Comparison of ENCODE assay signal across 13 mouse cellular contexts in genomic region chr11:113767285-113767684, GRCm38 (mm10). TPM values are rescaled to one million over a fixed set of nuclear protein-coding genes. Genes with fewer than 3 reads are reported as not detected.
DNase-seq lines count a peak whose midpoint lies in the region; ATAC-seq and TF ChIP-seq lines count a peak whose summit lies in the region.
"Had no signal": no experiment of that assay in that cellular context is flagged by ENCODE, and none has a peak within 500 bp of the region (broad histone marks: within the 10 kb centered on the region; RNA-seq: fewer than 3 reads in every experiment).

No protein-coding gene starts in this region.

- WGBS in liver, adult 2 months, result 70% methylated on average over 8 of the region's 8 CpGs
- WGBS in embryonic facial prominence, embryonic 12.5 days, result 59% methylated on average over 8 of the region's 8 CpGs
- WGBS in heart, embryonic 12.5 days, result 32% methylated on average over 8 of the region's 8 CpGs
- 47% methylated on average over 8 of the region's 8 CpGs for WGBS in liver, embryonic 11.5 days

- H3K79me2 ChIP-seq in liver, adult 2 months (ENCODE audit: control insufficient read depth, insufficient read depth, low read length), result no peaks in the 10 kb centered on the region

- H3K4me1 ChIP-seq in liver, adult 2 months (ENCODE audit: control insufficient read depth, insufficient read depth, low read length), result no peaks in the 10 kb centered on the region
- peaks cover 41% of the 10 kb centered on the region for H3K4me1 ChIP-seq in embryonic facial prominence, embryonic 12.5 days
- peaks cover 33% of the 10 kb centered on the region for H3K4me1 ChIP-seq in heart, embryonic 12.5 days (replicated peaks)
- peaks cover 26% of the 10 kb centered on the region for H3K4me1 ChIP-seq in liver, embryonic 11.5 days (replicated peaks; ENCODE audit: control insufficient read depth, insufficient read depth, low read length)

- H3K27me3 ChIP-seq in liver, adult 2 months (ENCODE audit: control insufficient read depth, insufficient read depth, low read length), result no peaks in the 10 kb centered on the region
- H3K27me3 ChIP-seq in embryonic facial prominence, embryonic 12.5 days, result no peaks in the 10 kb centered on the region
- no peaks in the 10 kb centered on the region for H3K27me3 ChIP-seq in heart, embryonic 12.5 days (replicated peaks)
- H3K27me3 ChIP-seq in liver, embryonic 11.5 days (replicated peaks; ENCODE audit: control insufficient read depth, insufficient read depth, low read length), result no peaks in the 10 kb centered on the region

- TF ChIP-seq CTCF in liver, adult 2 months (IDR thresholded peaks at IDR 0.05; ENCODE audit: low read depth, low read length), result no peak

- intact Hi-C loops in left cerebral cortex, postnatal 10 days (cut with DNase I), result no loop called here

- no peak for DNase-seq in liver, adult 2 months (ENCODE audit: extremely low read depth, low read depth, low spot score)
- no peak for DNase-seq in liver
- no peak for DNase-seq in liver, embryonic 11.5 days (ENCODE audit: low spot score)
- DNase-seq in left cerebral cortex, postnatal 10 days (ENCODE audit: extremely low spot score in 1 of 2, low spot score in 2 of 2), result no peak
- no peak for DNase-seq in cerebellum, adult 9-10 months
- DNase-seq: adrenal gland, adult 2 months; cerebellum, postnatal 10 days; liver, embryonic 13.5 days had no signal

- ATAC-seq in embryonic facial prominence, embryonic 12.5 days (ENCODE audit: insufficient number of reproducible peaks, insufficient read depth, low FRiP score, low TSS enrichment), result no peak
- peak; percentile 26; the same call in 1 of the 2 replicates for ATAC-seq in heart, embryonic 12.5 days (ENCODE audit: insufficient number of reproducible peaks, low FRiP score)
- peak; percentile 6; the same call in 1 of the 2 replicates for ATAC-seq in liver, embryonic 11.5 days (replicated peaks; ENCODE audit: low FRiP score)
- ATAC-seq in activated CD4-positive, CD25-positive, alpha-beta regulatory T cell, adult 4 months, result no peak
- ATAC-seq: forebrain, embryonic 14.5 days had no signal

- H3K4me2 ChIP-seq in embryonic facial prominence, embryonic 12.5 days (replicated peaks), result no peak overlapping the region
- no peak overlapping the region for H3K4me2 ChIP-seq in heart, embryonic 12.5 days
- H3K4me2 ChIP-seq in liver, embryonic 11.5 days, result no peak overlapping the region
- H3K4me2 ChIP-seq: liver, embryonic 13.5 days had no signal

- no peak for TF ChIP-seq POLR2A in liver, adult 2 months (IDR thresholded peaks at IDR 0.05; ENCODE audit: extremely low read depth, insufficient read depth, low read length)

- H3K9ac ChIP-seq in liver, adult 2 months (ENCODE audit: low read depth, low read length), result no peak overlapping the region
- H3K9ac ChIP-seq in embryonic facial prominence, embryonic 12.5 days, result no peak overlapping the region
- no peak overlapping the region for H3K9ac ChIP-seq in heart, embryonic 12.5 days
- no peak overlapping the region for H3K9ac ChIP-seq in liver, embryonic 11.5 days (ENCODE audit: low read depth, low read length)
- H3K9ac ChIP-seq: liver, embryonic 13.5 days had no signal

- H3K4me3 ChIP-seq in liver, adult 2 months (ENCODE audit: insufficient read depth, low read depth, low read length), result 0 out of 2 replicates have a peak overlapping the region, but pooled peaks have one; percentile 16
- H3K4me3 ChIP-seq in embryonic facial prominence, embryonic 12.5 days, result no peak overlapping the region
- no peak overlapping the region for H3K4me3 ChIP-seq in heart, embryonic 12.5 days
- H3K4me3 ChIP-seq in liver, embryonic 11.5 days (ENCODE audit: low read depth, low read length), result no peak overlapping the region
- H3K4me3 ChIP-seq: liver, embryonic 13.5 days had no signal

- H3K27ac ChIP-seq in liver, adult 2 months (replicated peaks; ENCODE audit: insufficient read depth, low read depth, low read length), result no peak overlapping the region
- H3K27ac ChIP-seq in embryonic facial prominence, embryonic 12.5 days, result 0 out of 2 replicates have a peak overlapping the region, but pooled peaks have one; percentile 61
- H3K27ac ChIP-seq in heart, embryonic 12.5 days (ENCODE audit: poor library complexity, severe bottlenecking), result peak overlapping the region; percentile 41; the same call in 1 of the 2 replicates
- H3K27ac ChIP-seq in liver, embryonic 11.5 days (ENCODE audit: low read depth, low read length), result no peak overlapping the region; the same call in 1 of the 2 replicates
- H3K27ac ChIP-seq: liver, embryonic 13.5 days had no signal

- H3K36me3 ChIP-seq in liver, adult 2 months (ENCODE audit: control insufficient read depth, insufficient read depth, low read length), result no peaks in the 10 kb centered on the region
- no peaks in the 10 kb centered on the region for H3K36me3 ChIP-seq in embryonic facial prominence, embryonic 12.5 days
- H3K36me3 ChIP-seq in heart, embryonic 12.5 days, result no peaks in the 10 kb centered on the region
- H3K36me3 ChIP-seq in liver, embryonic 11.5 days (ENCODE audit: control insufficient read depth, insufficient read depth, low read length), result no peaks in the 10 kb centered on the region
- H3K36me3 ChIP-seq: liver, embryonic 13.5 days had no signal

- H3K9me3 ChIP-seq in embryonic facial prominence, embryonic 12.5 days, result no peaks in the 10 kb centered on the region
- no peaks in the 10 kb centered on the region for H3K9me3 ChIP-seq in heart, embryonic 12.5 days (replicated peaks)
- no peaks in the 10 kb centered on the region for H3K9me3 ChIP-seq in liver, embryonic 11.5 days (ENCODE audit: control insufficient read depth, low read length)
- H3K9me3 ChIP-seq: liver, embryonic 13.5 days had no signal

RNA-seq across cellular contexts. Expression of gene Cdc42ep4, which starts 15.6 kb away (rescaled TPM):
- 25.2 and 36.7 TPM in 2 replicates for total RNA-seq in liver, adult 2 months (2014; rRNA removed)
- polyA plus RNA-seq in liver, adult 2 months (2012; rRNA removed), result 32.7 and 32.9 TPM in 2 replicates
- 116 and 118 TPM in 2 replicates for polyA plus RNA-seq in embryonic facial prominence, embryonic 12.5 days (2016; fragmentation: Nextera tagmentation; extraction: Ambion mirVana)
- polyA plus RNA-seq in heart, embryonic 12.5 days (2016; fragmentation: Nextera tagmentation; extraction: Ambion mirVana), result 23.2 and 24.3 TPM in 2 replicates
- 26.0 and 29.5 TPM in 2 replicates for polyA plus RNA-seq in liver, embryonic 11.5 days (2014; fragmentation: Nextera tagmentation; extraction: Ambion mirVana)
- 10 to 100 TPM; 28.1 to 33.8 TPM for total RNA-seq in left cerebral cortex, postnatal 10 days (2021)
- polyA plus RNA-seq in activated CD4-positive, CD25-positive, alpha-beta regulatory T cell, adult 4 months (2017; shearing (Covaris generic)), result 1 to 10 TPM; 2.4 to 2.5 TPM

RNA-seq across cellular contexts. Expression of gene Cpsf4l, which starts 57.5 kb away (rescaled TPM):
- total RNA-seq in liver, adult 2 months (2014; rRNA removed), result 6.0 and 9.9 TPM in 2 replicates
- 2.9 and 3.0 TPM in 2 replicates for polyA plus RNA-seq in liver, adult 2 months (2012; rRNA removed)
- polyA plus RNA-seq in embryonic facial prominence, embryonic 12.5 days (2016; fragmentation: Nextera tagmentation; extraction: Ambion mirVana), result 0.37 TPM in 1 of 2 replicates, not detected in the other
- polyA plus RNA-seq in heart, embryonic 12.5 days (2016; fragmentation: Nextera tagmentation; extraction: Ambion mirVana), result not detected in 2 replicates
- 0.18 and 0.29 TPM in 2 replicates for polyA plus RNA-seq in liver, embryonic 11.5 days (2014; fragmentation: Nextera tagmentation; extraction: Ambion mirVana)
- total RNA-seq in left cerebral cortex, postnatal 10 days (2021), result not detected
- polyA plus RNA-seq in activated CD4-positive, CD25-positive, alpha-beta regulatory T cell, adult 4 months (2017; shearing (Covaris generic)), result under 1 TPM in 1 of 2 experiments, not detected in 1; 0.45 TPM
- total RNA-seq: heart, postnatal 36 days had no signal
- polyA plus RNA-seq: adrenal gland, adult 2 months; forebrain, embryonic 14.5 days; liver, embryonic 13.5 days had no signal

Comparison
In these comparisons a context has a peak if more than half of its experiments do, and no peak if none do; other contexts are left out.
1. H3K27ac ChIP-seq: peak in embryonic facial prominence, embryonic 12.5 days (single experiment) and heart, embryonic 12.5 days (single experiment); none in liver, adult 2 months (single experiment) and liver, embryonic 11.5 days (single experiment).
2. ATAC-seq: peak in heart, embryonic 12.5 days (single experiment) and liver, embryonic 11.5 days (single experiment); none in embryonic facial prominence, embryonic 12.5 days (single experiment) and activated CD4-positive, CD25-positive, alpha-beta regulatory T cell, adult 4 months (single experiment).